Mouse (Mus musculus): ENCODE measurements at regions not wholly inside any gene's neighbourhood (a gene's known extent, or its start where the extent isn't known, plus 50 kb on each side); places are given as distances from the start of the nearest gene placed in this dataset.

DNA sequence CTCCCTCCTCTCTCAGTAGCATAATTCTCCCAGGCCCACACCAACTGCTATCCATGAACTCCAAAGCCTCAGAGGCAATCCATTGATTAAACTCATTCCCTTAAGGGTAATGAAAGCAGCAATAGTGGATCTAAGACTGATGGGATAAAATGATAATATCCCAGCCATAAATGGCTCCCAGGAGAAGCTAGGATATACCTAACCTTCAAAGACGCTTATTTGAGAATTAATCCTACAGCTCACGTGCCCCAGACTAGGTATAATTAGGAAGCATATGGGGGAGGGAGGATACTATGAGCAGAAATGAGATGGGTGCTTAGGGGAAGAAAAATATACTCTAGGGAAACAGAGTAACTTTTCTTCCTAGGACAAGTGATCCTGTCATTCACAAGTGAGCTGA, 52.8 kb upstream of the Rnf32 start:
- H3K27ac ChIP-seq: no peak overlapping the region
- DNase-seq (ENCODE audit: low spot score): no peak
- no peaks in the 10 kb centered on the region for H3K36me3 ChIP-seq
- no peaks in the 10 kb centered on the region for H3K27me3 ChIP-seq (ENCODE audit: insufficient read depth, poor library complexity, severe bottlenecking)
- H3K4me1 ChIP-seq: no peaks in the 10 kb centered on the region
- WGBS: 89% methylated on average over 2 of the region's 2 CpGs
- no peak overlapping the region for H3K4me3 ChIP-seq
- H3K9me3 ChIP-seq: no peaks in the 10 kb centered on the region

DNA sequence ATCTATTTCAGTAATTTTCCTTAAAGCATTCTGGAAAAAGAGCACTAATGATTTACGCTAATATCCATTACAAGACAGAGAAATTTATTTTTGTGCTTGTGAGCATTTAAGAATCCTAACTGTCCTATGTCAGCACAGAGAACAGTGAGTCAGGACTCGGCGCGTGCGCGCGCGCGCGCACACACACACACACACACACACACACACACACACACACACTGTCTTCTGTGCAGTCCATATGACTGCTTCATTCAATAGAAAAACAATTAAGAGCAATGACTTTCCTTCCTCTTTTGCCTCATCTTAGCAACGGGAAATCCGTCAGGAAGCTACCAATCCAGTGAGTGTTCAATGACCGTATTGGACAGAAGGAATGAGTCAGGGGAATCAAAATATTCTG, 53.3 kb upstream of the Rnf32 start:
- no peaks in the 10 kb centered on the region for H3K27me3 ChIP-seq (ENCODE audit: insufficient read depth, poor library complexity, severe bottlenecking)
- DNase-seq (ENCODE audit: low spot score): no peak
- H3K4me1 ChIP-seq: no peaks in the 10 kb centered on the region
- no peaks in the 10 kb centered on the region for H3K9me3 ChIP-seq
- 93% methylated on average over 13 of the region's 13 CpGs for WGBS
- no peak overlapping the region for H3K27ac ChIP-seq
- no peaks in the 10 kb centered on the region for H3K36me3 ChIP-seq
- H3K4me3 ChIP-seq: no peak overlapping the region

GRCm38 (mm10) chr5:29137481-29137880, 58.3 kb upstream of the Rnf32 start:
- H3K36me3 ChIP-seq: no peaks in the 10 kb centered on the region
- no peaks in the 10 kb centered on the region for H3K27me3 ChIP-seq (ENCODE audit: insufficient read depth, poor library complexity, severe bottlenecking)
- no peaks in the 10 kb centered on the region for H3K4me1 ChIP-seq
- DNase-seq (ENCODE audit: low spot score): no peak
- no peak overlapping the region for H3K27ac ChIP-seq
- 68% methylated on average over 5 of the region's 5 CpGs for WGBS
- H3K9me3 ChIP-seq: no peaks in the 10 kb centered on the region
- H3K4me3 ChIP-seq: no peak overlapping the region

GRCm38 (mm10) chr5:29132261-29132660, 63.5 kb upstream of the Rnf32 start:
- peak; percentile 77 for DNase-seq (ENCODE audit: low spot score)
- Histone ChIP-seq H3K4me1 (peaks cover 3% of the 10 kb centered on the region; the same call in 1 of the 2 replicates), H3K27me3 (ENCODE audit: insufficient read depth, poor library complexity, severe bottlenecking) (no peaks in the 10 kb centered on the region), H3K9me3 (no peaks in the 10 kb centered on the region), H3K4me3 (no peak overlapping the region), H3K27ac (no peak overlapping the region), H3K36me3 (no peaks in the 10 kb centered on the region)
- 29% methylated on average over 3 of the region's 3 CpGs for WGBS

DNA sequence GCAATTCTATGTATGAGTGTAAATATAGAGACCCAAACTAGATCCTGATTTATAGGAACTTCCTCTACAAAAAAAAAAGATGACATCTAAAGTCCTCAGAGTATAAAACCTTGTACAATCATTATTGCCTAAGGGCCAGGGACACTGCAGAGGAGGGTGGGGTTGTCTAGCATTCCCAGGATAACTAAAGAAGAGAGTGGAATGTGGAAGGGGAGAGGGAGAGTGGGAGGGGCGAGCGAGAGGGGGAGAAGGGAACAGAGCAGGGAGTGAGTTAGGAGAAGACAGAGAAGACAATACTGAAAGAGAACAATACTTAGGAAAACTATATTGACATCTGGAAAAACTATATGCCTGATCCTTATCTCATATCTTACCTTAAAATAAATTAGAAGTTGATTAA, 64.0 kb upstream of the Rnf32 start:
- no peaks in the 10 kb centered on the region for H3K9me3 ChIP-seq
- no peaks in the 10 kb centered on the region for H3K27me3 ChIP-seq (ENCODE audit: insufficient read depth, poor library complexity, severe bottlenecking)
- 51% methylated on average over 2 of the region's 2 CpGs for WGBS
- H3K27ac ChIP-seq: no peak overlapping the region
- no peaks in the 10 kb centered on the region for H3K36me3 ChIP-seq
- no peak for DNase-seq (ENCODE audit: low spot score)
- H3K4me3 ChIP-seq: no peak overlapping the region
- H3K4me1 ChIP-seq: peaks cover 3% of the 10 kb centered on the region; the same call in 1 of the 2 replicates

DNA sequence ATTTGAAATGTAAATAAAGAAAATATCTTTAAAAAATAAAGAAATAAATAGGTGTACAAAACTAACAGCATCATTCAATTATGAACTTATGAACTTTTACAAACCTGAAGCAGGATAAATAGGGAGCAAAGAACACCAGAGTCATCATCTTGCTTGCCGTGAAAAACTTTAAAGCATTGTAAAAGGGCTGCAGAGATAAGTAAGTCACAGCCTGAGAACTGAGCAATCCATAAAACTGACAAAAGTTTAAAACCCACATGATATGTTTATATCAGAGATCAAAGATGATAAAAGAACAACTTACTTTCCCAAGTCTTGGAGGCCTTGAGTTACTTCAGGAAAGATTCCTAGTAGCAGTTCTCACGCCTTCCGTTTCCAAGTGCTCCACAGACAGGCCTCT, 66.1 kb upstream of the Rnf32 start:
- H3K4me3 ChIP-seq: no peak overlapping the region
- H3K27ac ChIP-seq: no peak overlapping the region
- no peak for DNase-seq (ENCODE audit: low spot score)
- 72% methylated on average over 3 of the region's 3 CpGs for WGBS
- H3K36me3 ChIP-seq: no peaks in the 10 kb centered on the region
- no peaks in the 10 kb centered on the region for H3K27me3 ChIP-seq (ENCODE audit: insufficient read depth, poor library complexity, severe bottlenecking)
- peaks cover 3% of the 10 kb centered on the region; the same call in 1 of the 2 replicates for H3K4me1 ChIP-seq
- no peaks in the 10 kb centered on the region for H3K9me3 ChIP-seq

DNA sequence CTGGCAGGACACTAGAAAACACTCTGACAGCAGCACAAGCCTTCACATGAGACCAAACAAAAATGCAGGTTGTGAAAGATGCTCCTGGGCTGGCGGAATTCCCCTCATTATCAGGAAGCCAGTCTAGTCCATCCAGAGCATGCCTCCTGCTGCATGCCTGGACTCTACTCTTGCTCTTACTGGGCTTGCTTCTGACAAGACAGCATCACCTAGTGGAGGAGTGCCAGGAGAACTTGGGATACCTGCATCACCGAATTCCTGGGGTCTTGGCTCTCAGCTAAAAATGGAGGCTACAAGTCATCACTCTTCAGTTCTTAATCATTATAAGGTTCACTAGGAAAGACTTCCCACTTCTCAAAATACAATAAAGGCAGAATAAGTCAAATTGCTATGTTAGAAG, 78.8 kb upstream of the Rnf32 start:
- no peak overlapping the region for H3K4me3 ChIP-seq
- no peak overlapping the region for H3K27ac ChIP-seq
- H3K27me3 ChIP-seq (ENCODE audit: insufficient read depth, poor library complexity, severe bottlenecking): no peaks in the 10 kb centered on the region
- no peaks in the 10 kb centered on the region for H3K9me3 ChIP-seq
- H3K4me1 ChIP-seq: no peaks in the 10 kb centered on the region
- DNase-seq (ENCODE audit: low spot score): no peak
- H3K36me3 ChIP-seq: no peaks in the 10 kb centered on the region
- 42% methylated on average over 2 of the region's 2 CpGs for WGBS

- H3K27me3 ChIP-seq (ENCODE audit: insufficient read depth, poor library complexity, severe bottlenecking): no peaks in the 10 kb centered on the region
- H3K9me3 ChIP-seq: no peaks in the 10 kb centered on the region
- H3K36me3 ChIP-seq: no peaks in the 10 kb centered on the region
- no peak for DNase-seq (ENCODE audit: low spot score)
- H3K4me1 ChIP-seq: no peaks in the 10 kb centered on the region
- H3K27ac ChIP-seq: no peak overlapping the region
- H3K4me3 ChIP-seq: no peak overlapping the region
These were observed 83.3 kb upstream of the Rnf32 start for GRCm38 (mm10) chr5:29112531-29112930.

DNA sequence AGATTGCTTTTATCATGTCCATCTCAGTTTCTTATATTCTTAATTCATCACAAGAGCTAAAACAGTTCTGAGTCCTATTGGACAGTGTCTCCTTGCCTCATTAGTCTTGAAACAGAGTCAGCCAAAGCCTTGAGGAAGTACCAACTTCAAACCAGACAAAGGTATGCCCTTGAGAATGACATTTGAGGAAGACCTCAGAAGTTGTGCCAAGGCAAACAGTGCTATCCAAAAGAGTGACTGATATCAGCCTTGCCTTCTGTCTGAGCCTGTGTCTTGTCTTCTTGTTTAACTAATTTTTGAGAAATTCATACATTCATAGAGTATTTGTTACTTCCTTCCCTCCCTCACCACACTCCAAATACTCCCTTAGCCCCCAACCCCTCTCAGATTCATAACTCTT, 88.5 kb upstream of the Rnf32 start:
- Histone ChIP-seq H3K27ac (no peak overlapping the region), H3K4me1 (no peaks in the 10 kb centered on the region), H3K27me3 (ENCODE audit: insufficient read depth, poor library complexity, severe bottlenecking) (no peaks in the 10 kb centered on the region)

GRCm38 (mm10) chr5:29083288-29083687, 112.5 kb upstream of the Rnf32 start:
- Histone ChIP-seq H3K36me3 (no peaks in the 10 kb centered on the region), H3K4me1 (no peaks in the 10 kb centered on the region; the same call in 1 of the 2 replicates), H3K27ac (no peak overlapping the region), H3K9me3 (no peaks in the 10 kb centered on the region), H3K27me3 (ENCODE audit: insufficient read depth, poor library complexity, severe bottlenecking) (no peaks in the 10 kb centered on the region), H3K4me3 (no peak overlapping the region)
- 63% methylated on average over 1 of the region's 1 CpGs for WGBS
- no peak for DNase-seq (ENCODE audit: low spot score)

More for the DNA sequence above, 88.5 kb upstream of the Rnf32 start:
- H3K4me3 ChIP-seq: no peak overlapping the region
- no peaks in the 10 kb centered on the region for H3K9me3 ChIP-seq
- DNase-seq (ENCODE audit: low spot score): no peak
- no peaks in the 10 kb centered on the region for H3K36me3 ChIP-seq

- H3K27ac ChIP-seq: no peak overlapping the region
- no peak for DNase-seq (ENCODE audit: low spot score)
- 83% methylated on average over 1 of the region's 1 CpGs for WGBS
- no peaks in the 10 kb centered on the region for H3K9me3 ChIP-seq
- no peaks in the 10 kb centered on the region for H3K4me1 ChIP-seq
- no peaks in the 10 kb centered on the region for H3K36me3 ChIP-seq
- H3K4me3 ChIP-seq: no peak overlapping the region
- H3K27me3 ChIP-seq (ENCODE audit: insufficient read depth, poor library complexity, severe bottlenecking): no peaks in the 10 kb centered on the region
These were observed 141.4 kb upstream of the Rnf32 start for GRCm38 (mm10) chr5:29054393-29054792.

- Histone ChIP-seq H3K36me3 (no peaks in the 10 kb centered on the region), H3K27ac (no peak overlapping the region), H3K27me3 (ENCODE audit: insufficient read depth, poor library complexity, severe bottlenecking) (no peaks in the 10 kb centered on the region), H3K9me3 (no peaks in the 10 kb centered on the region), H3K4me3 (no peak overlapping the region), H3K4me1 (peaks cover 17% of the 10 kb centered on the region; the same call in 1 of the 2 replicates)
- WGBS: 73% methylated on average over 20 of the region's 20 CpGs
- DNase-seq (ENCODE audit: low spot score): peak; percentile 51
These were observed 159.2 kb upstream of the Rnf32 start for GRCm38 (mm10) chr5:29036636-29037035.

DNA sequence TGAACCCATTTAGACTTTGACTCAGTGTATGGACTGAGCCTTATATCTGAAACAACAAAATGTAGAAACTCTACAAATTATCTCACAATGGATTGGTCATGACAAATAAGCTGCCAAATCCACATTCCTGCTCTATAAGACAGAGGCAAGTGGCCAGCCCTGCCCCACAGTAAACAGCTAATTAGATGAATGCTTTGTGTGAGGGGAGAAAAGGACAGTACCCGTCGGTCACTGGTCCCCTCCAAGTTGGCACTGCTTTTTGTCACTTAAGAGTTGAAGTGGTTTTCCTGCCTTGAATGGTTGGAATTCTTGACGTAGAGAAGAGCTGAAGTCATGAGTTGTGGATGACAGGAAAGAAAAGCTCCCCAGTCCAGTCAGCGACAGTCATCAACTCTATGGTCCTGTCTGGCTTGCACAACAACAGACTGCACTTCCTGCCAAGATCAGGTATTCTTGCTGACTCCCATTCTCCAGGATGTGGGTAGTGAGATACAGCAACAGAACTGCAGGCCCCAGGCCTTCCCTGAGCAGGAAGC, 162.3 kb upstream of the Rnf32 start:
- 20% methylated on average over 4 of the region's 4 CpGs for WGBS
- Histone ChIP-seq H3K27me3 (ENCODE audit: insufficient read depth, poor library complexity, severe bottlenecking) (no peaks in the 10 kb centered on the region), H3K9me3 (no peaks in the 10 kb centered on the region), H3K27ac (0 out of 2 replicates have a peak overlapping the region, but pooled peaks have one; percentile 1), H3K4me3 (no peak overlapping the region), H3K4me1 (peaks cover 38% of the 10 kb centered on the region), H3K36me3 (no peaks in the 10 kb centered on the region)
- no peak for DNase-seq (ENCODE audit: low spot score)

DNA sequence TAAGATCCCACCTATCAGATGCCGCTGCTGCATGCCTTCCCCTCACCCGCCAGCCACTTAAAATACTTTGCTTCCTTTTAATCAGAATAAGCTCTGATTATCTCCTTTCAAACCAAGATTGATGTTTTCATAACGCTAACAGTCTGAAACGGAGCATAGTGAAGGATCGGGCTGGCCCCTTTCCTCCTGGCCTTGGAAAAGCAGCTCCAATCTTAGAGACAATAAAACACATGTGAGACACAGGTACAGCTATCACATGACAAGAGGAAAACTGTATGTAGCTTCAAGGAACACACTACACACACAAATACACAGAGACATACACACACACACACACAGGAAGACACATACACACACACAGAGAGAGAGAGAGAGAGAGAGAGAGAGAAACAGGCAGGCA, 165.3 kb upstream of the Rnf32 start:
- Histone ChIP-seq H3K4me3 (0 out of 2 replicates have a peak overlapping the region, but pooled peaks have one; percentile 24), H3K4me1 (peaks cover 38% of the 10 kb centered on the region), H3K36me3 (no peaks in the 10 kb centered on the region), H3K27ac (peak overlapping the region; percentile 13; the same call in 1 of the 2 replicates), H3K27me3 (ENCODE audit: insufficient read depth, poor library complexity, severe bottlenecking) (no peaks in the 10 kb centered on the region), H3K9me3 (no peaks in the 10 kb centered on the region)
- no peak for DNase-seq (ENCODE audit: low spot score)
- WGBS: 10% methylated on average over 5 of the region's 5 CpGs
